Mouse (Mus musculus): ENCODE results near the gene Cfap99. TPM values are rescaled to one million over a fixed set of nuclear protein-coding genes. Genes with fewer than 3 reads are reported as not detected.

Cfap99 gene
- polyA plus RNA-seq, 1 experiment = not detected

DNA sequence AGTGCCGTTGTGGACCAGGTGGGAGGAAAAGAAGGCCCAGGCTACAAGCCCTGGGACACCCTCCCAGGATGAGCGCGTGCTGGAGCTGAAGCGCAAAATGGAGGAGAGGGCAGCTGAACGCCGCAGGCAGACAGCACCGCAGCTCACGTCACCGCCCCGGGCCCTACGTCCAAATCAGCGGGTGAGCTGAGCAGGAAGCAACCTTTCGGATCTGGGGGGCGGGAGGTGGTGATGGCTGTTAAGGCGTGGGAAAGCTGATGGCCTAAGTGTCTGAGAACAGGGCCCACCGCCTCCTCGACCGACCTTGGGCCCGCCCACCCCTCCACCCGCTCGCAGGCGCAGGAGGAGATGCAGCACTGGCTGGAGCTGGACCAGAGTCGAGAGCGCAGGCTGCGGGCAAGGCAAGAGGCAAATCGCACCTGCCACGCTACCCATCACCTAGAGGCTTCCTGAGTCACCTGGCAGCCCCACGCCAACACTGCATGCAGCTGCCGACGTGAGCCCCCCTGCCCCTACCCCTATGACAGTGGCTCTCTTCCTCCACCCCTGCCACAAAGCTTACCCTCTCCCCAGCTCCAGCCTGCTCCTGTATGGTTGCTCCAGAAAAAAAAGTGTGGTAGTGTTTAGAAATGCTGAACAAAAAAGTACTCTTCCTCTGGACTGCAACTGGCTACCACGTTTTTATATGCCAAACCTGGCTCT is 38.6 kb downstream of the Cfap99 start:
- Histone ChIP-seq H3K36me3 (ENCODE audit: control insufficient read depth, insufficient read depth, low read length, poor library complexity, severe bottlenecking) (no peaks in the 10 kb centered on the region), H3K9ac (ENCODE audit: low read depth, poor library complexity, severe bottlenecking) (peak overlapping the region; percentile 13), H3K27me3 (ENCODE audit: control insufficient read depth, insufficient read depth, low read length, poor library complexity, severe bottlenecking) (no peaks in the 10 kb centered on the region), H3K9me3 (replicated peaks; ENCODE audit: control insufficient read depth, insufficient read depth, low read length, poor library complexity, severe bottlenecking) (no peaks in the 10 kb centered on the region), H3K4me3 (ENCODE audit: low read depth, low read length) (peak overlapping the region; percentile 57), H3K4me1 (ENCODE audit: control insufficient read depth, insufficient read depth, low read length) (no peaks in the 10 kb centered on the region), H3K27ac (ENCODE audit: insufficient read depth, low read length) (no peak overlapping the region)
- TF ChIP-seq CTCF (IDR thresholded peaks at IDR 0.05; ENCODE audit: low read depth, low read length) (no peak), POLR2A (IDR thresholded peaks at IDR 0.05; ENCODE audit: insufficient read depth, low read length) (peak; percentile 26), EP300 (IDR thresholded peaks at IDR 0.05; ENCODE audit: insufficient read depth, low read depth, low read length) (0 out of 2 replicates have a peak, but pooled peaks have one; percentile 22)

DNA sequence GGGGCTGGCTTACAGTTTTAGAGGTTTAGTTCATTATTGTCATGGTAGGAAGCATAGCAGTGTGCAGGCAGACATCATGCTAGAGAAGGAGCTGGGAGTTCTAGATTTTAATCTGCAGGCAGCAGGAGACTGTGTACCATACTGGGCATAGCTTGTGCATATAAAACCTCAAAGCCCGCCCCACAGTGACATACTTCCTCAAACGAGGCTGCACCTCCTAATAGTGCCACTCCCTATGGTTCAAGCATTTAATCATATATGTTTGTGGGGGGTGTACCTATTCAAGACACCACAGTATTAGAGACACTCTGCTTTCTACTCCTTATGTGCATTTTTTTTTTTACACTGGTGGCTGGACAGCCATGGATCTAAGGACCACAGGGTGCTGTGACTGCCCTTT is 41.7 kb downstream of the Cfap99 start:
- H3K4me3 ChIP-seq (ENCODE audit: low read depth, low read length) = no peak overlapping the region
- TF ChIP-seq POLR2A (IDR thresholded peaks at IDR 0.05; ENCODE audit: insufficient read depth, low read length) = no peak
- no peak for TF ChIP-seq EP300 (IDR thresholded peaks at IDR 0.05; ENCODE audit: insufficient read depth, low read depth, low read length)
- TF ChIP-seq CTCF (IDR thresholded peaks at IDR 0.05; ENCODE audit: low read depth, low read length) = no peak
- no peak overlapping the region for H3K9ac ChIP-seq (ENCODE audit: low read depth, poor library complexity, severe bottlenecking)
- no peak overlapping the region for H3K27ac ChIP-seq (ENCODE audit: insufficient read depth, low read length)
- no peaks in the 10 kb centered on the region for H3K27me3 ChIP-seq (ENCODE audit: control insufficient read depth, insufficient read depth, low read length, poor library complexity, severe bottlenecking)
- H3K9me3 ChIP-seq (replicated peaks; ENCODE audit: control insufficient read depth, insufficient read depth, low read length, poor library complexity, severe bottlenecking) = no peaks in the 10 kb centered on the region
- H3K36me3 ChIP-seq (ENCODE audit: control insufficient read depth, insufficient read depth, low read length, poor library complexity, severe bottlenecking) = 0 out of 2 replicates have a peak, but pooled peaks cover 3% of the 10 kb centered on the region
- H3K4me1 ChIP-seq (ENCODE audit: control insufficient read depth, insufficient read depth, low read length) = no peaks in the 10 kb centered on the region

DNA sequence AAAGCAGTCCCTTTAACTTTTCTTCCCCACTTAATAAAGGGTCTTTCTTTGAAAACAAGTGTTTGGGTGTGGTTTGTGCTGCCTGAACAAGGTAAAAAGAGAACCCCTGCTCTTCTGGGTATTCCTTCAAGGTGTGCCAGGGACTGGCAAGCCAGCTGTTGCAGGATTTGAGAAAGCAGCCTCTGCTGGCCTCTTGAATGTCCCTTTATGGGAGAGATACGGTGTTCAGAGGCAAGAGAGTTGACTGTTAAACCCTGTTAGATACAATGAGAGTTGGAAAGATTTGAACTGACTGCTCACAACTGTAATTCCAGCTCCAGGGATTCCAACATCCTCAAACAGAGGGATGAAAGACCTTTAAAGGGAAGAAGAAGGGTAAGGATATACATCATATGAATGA is 45.7 kb downstream of the Cfap99 start:
- H3K4me3 ChIP-seq (ENCODE audit: low read depth, low read length) = no peak overlapping the region
- H3K36me3 ChIP-seq (ENCODE audit: control insufficient read depth, insufficient read depth, low read length, poor library complexity, severe bottlenecking) = peaks cover 7% of the 10 kb centered on the region; the same call in 1 of the 2 replicates
- H3K9me3 ChIP-seq (replicated peaks; ENCODE audit: control insufficient read depth, insufficient read depth, low read length, poor library complexity, severe bottlenecking) = no peaks in the 10 kb centered on the region
- no peak overlapping the region for H3K27ac ChIP-seq (ENCODE audit: insufficient read depth, low read length)
- H3K27me3 ChIP-seq (ENCODE audit: control insufficient read depth, insufficient read depth, low read length, poor library complexity, severe bottlenecking) = no peaks in the 10 kb centered on the region
- no peak overlapping the region for H3K9ac ChIP-seq (ENCODE audit: low read depth, poor library complexity, severe bottlenecking)
- H3K4me1 ChIP-seq (ENCODE audit: control insufficient read depth, insufficient read depth, low read length) = no peaks in the 10 kb centered on the region
- no peak for TF ChIP-seq POLR2A (IDR thresholded peaks at IDR 0.05; ENCODE audit: insufficient read depth, low read length)
- TF ChIP-seq EP300 (IDR thresholded peaks at IDR 0.05; ENCODE audit: insufficient read depth, low read depth, low read length) = no peak
- TF ChIP-seq CTCF (IDR thresholded peaks at IDR 0.05; ENCODE audit: low read depth, low read length) = no peak

DNA sequence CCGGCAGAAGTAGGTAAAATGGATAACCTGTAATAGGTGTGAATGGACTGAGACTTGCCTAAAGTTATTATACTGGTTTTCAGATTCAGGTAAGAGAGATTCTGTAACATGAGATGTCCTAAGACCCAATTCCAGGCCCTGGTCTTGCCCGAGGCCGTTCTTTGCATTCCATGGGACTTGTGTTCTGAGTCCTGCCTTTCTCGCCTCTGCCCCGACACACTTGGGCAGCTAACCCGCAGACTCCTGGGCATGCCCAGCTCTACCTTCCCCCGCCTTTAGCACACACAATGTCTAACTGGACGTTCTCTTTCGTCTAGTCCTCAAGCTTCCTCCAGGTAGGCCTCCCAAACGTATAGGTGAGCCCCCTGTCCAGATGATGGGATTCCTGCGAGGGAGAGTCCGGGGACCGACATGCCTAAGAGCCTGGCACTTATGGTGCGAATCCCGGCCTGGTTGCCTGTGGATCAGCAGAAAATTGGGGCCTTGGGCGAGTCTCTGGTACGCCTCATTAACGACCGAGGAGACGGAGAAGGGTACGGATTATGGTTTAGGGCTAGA is 47.2 kb downstream of the Cfap99 start:
- TF ChIP-seq CTCF (IDR thresholded peaks at IDR 0.05; ENCODE audit: low read depth, low read length) = no peak
- no peak for TF ChIP-seq POLR2A (IDR thresholded peaks at IDR 0.05; ENCODE audit: insufficient read depth, low read length)
- TF ChIP-seq EP300 (IDR thresholded peaks at IDR 0.05; ENCODE audit: insufficient read depth, low read depth, low read length) = no peak

DNA sequence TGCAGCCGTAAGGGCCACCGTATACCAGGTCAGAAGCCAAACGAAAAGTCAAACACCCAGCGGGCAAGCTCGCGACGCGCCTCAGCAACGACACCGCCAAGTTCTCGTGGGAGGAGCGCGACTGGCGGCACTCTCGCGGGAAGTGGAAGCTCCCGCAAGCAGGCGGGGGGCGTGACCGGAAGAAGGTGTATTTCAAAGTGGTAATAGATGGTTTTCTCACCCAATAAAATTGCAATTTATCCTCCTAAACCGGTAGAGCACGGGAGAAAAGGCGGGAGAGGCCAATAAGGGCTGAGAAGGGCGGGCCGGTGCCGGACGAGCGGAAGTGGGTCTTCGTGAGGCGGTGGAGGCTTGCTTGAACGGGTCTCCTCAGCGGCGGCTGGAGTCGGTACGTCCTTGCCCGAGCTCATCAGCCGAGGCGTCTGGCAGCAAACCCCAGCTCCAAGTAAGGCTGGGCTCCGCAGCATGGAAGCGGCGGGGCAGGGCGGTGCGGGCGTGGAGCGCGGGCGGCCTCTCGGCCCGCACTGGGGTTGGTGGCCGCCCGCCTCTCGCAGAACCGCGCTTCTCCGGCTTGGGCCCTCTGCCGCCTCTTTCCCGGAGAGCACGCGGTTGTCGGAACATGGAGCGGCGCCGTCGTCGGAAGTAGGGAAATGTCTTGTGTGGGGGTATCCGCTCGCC is 47.8 kb downstream of the Cfap99 start, which contains the start of gene Rnf4:
Rnf4 (plus strand) TSS at position 193 of the 678 bp plus-strand sequence.
- peak; percentile 95 for TF ChIP-seq POLR2A (IDR thresholded peaks at IDR 0.05; ENCODE audit: insufficient read depth, low read length)
- TF ChIP-seq EP300 (IDR thresholded peaks at IDR 0.05; ENCODE audit: insufficient read depth, low read depth, low read length) = 0 out of 2 replicates have a peak, but pooled peaks have one; percentile 31
- TF ChIP-seq CTCF (IDR thresholded peaks at IDR 0.05; ENCODE audit: low read depth, low read length) = no peak
- no peaks in the 10 kb centered on the region for H3K4me1 ChIP-seq (ENCODE audit: control insufficient read depth, insufficient read depth, low read length)

More for the DNA sequence above, 47.2 kb downstream of the Cfap99 start:
- H3K36me3 ChIP-seq (ENCODE audit: control insufficient read depth, insufficient read depth, low read length, poor library complexity, severe bottlenecking) = peaks cover 14% of the 10 kb centered on the region; the same call in 1 of the 2 replicates
- H3K9me3 ChIP-seq (replicated peaks; ENCODE audit: control insufficient read depth, insufficient read depth, low read length, poor library complexity, severe bottlenecking) = no peaks in the 10 kb centered on the region
- H3K4me3 ChIP-seq (ENCODE audit: low read depth, low read length) = peak overlapping the region; percentile 98
- peak overlapping the region; percentile 92 for H3K27ac ChIP-seq (ENCODE audit: insufficient read depth, low read length)
- peak overlapping the region; percentile 92 for H3K9ac ChIP-seq (ENCODE audit: low read depth, poor library complexity, severe bottlenecking)
- H3K27me3 ChIP-seq (ENCODE audit: control insufficient read depth, insufficient read depth, low read length, poor library complexity, severe bottlenecking) = no peaks in the 10 kb centered on the region
- no peaks in the 10 kb centered on the region for H3K4me1 ChIP-seq (ENCODE audit: control insufficient read depth, insufficient read depth, low read length)

More for the DNA sequence above, 47.8 kb downstream of the Cfap99 start, which contains the start of gene Rnf4:
- peak within 1 kb of the TSS; percentile 98 for H3K9ac ChIP-seq (ENCODE audit: low read depth, poor library complexity, severe bottlenecking)
- H3K27me3 ChIP-seq (ENCODE audit: control insufficient read depth, insufficient read depth, low read length, poor library complexity, severe bottlenecking) = no peaks in the 10 kb centered on the region
- no peaks in the 10 kb centered on the region for H3K9me3 ChIP-seq (replicated peaks; ENCODE audit: control insufficient read depth, insufficient read depth, low read length, poor library complexity, severe bottlenecking)
- peak within 1 kb of the TSS; percentile 92 for H3K27ac ChIP-seq (ENCODE audit: insufficient read depth, low read length)
- H3K4me3 ChIP-seq (ENCODE audit: low read depth, low read length) = peak within 1 kb of the TSS; percentile 98
- peaks cover 17% of the 10 kb centered on the region; the same call in 1 of the 2 replicates for H3K36me3 ChIP-seq (ENCODE audit: control insufficient read depth, insufficient read depth, low read length, poor library complexity, severe bottlenecking)
